Mouse (Mus musculus): Measurements from ENCODE around the gene Mrps36.
"Not testable (repeated sequence)": the region's sequence is repeated elsewhere in the genome, so short reads cannot be mapped to it uniquely, and the experiment has no call there.

Gene Mrps36

GRCm38 (mm10) chr13:100744036-100744744 is at the start of gene Mrps36:
Gene Mrps36, minus strand, starts transcription at chr13:100744659.
- in situ Hi-C loops (cut with MboI, MseI) = loop anchor here in 1 of 2 experiments (25.0 kb wide), 1 partner anchor 1343 kb away; no protein-coding TSS in a partner anchor

- in situ Hi-C loops (cut with MboI, MseI) = no loop called here
These were observed 44.6 kb upstream of the Mrps36 start for GRCm38 (mm10) chr13:100789083-100789482.

- in situ Hi-C loops (cut with MboI, MseI) = not testable (repeated sequence)
These were observed 43.6 kb upstream of the Mrps36 start for GRCm38 (mm10) chr13:100788057-100788456.

GRCm38 (mm10) chr13:100787316-100788010 is 43.0 kb upstream of the Mrps36 start:
- in situ Hi-C loops (cut with MboI, MseI) = no loop called here

- in situ Hi-C loops (cut with MboI, MseI) = no loop called here
These were observed 42.0 kb upstream of the Mrps36 start, which contains the start of gene Ccnb1 for GRCm38 (mm10) chr13:100786414-100786867. Gene Ccnb1, minus strand, starts transcription at chr13:100786570.

- in situ Hi-C loops (cut with MboI, MseI) = no loop called here
These were observed 41.5 kb upstream of the Mrps36 start for GRCm38 (mm10) chr13:100785806-100786413.

- in situ Hi-C loops (cut with MboI, MseI) = no loop called here
These were observed 33.0 kb upstream of the Mrps36 start for GRCm38 (mm10) chr13:100777491-100777890.

- in situ Hi-C loops (cut with MboI, MseI) = no loop called here
These were observed 32.3 kb upstream of the Mrps36 start for GRCm38 (mm10) chr13:100776710-100777109.

GRCm38 (mm10) chr13:100776056-100776419 is 31.6 kb upstream of the Mrps36 start:
- in situ Hi-C loops (cut with MboI, MseI) = no loop called here

- in situ Hi-C loops (cut with MboI, MseI) = no loop called here
These were observed 31.0 kb upstream of the Mrps36 start, which contains the start of gene Cenph for GRCm38 (mm10) chr13:100775252-100776055. Gene Cenph, minus strand, starts transcription at chr13:100775899.

GRCm38 (mm10) chr13:100774704-100775103 is 30.2 kb upstream of the Mrps36 start:
- in situ Hi-C loops (cut with MboI, MseI) = no loop called here

- in situ Hi-C loops (cut with MboI, MseI) = no loop called here
These were observed 10.9 kb upstream of the Mrps36 start for GRCm38 (mm10) chr13:100755329-100755728.

GRCm38 (mm10) chr13:100754186-100754585 is 9.7 kb upstream of the Mrps36 start:
- in situ Hi-C loops (cut with MboI, MseI) = no loop called here

GRCm38 (mm10) chr13:100753011-100753410 is 8.6 kb upstream of the Mrps36 start:
- in situ Hi-C loops (cut with MboI, MseI) = no loop called here

- in situ Hi-C loops (cut with MboI, MseI) = no loop called here
These were observed 8.1 kb upstream of the Mrps36 start for GRCm38 (mm10) chr13:100752529-100752928.

- in situ Hi-C loops (cut with MboI, MseI) = no loop called here
These were observed 6.9 kb upstream of the Mrps36 start for GRCm38 (mm10) chr13:100751402-100751801.

GRCm38 (mm10) chr13:100750799-100751198 is 6.3 kb upstream of the Mrps36 start:
- in situ Hi-C loops (cut with MboI, MseI) = no loop called here

- in situ Hi-C loops (cut with MboI, MseI) = loop anchor here in 1 of 2 experiments (25.0 kb wide), 1 partner anchor 1339 kb away; no protein-coding TSS in a partner anchor
These were observed 4.2 kb upstream of the Mrps36 start for GRCm38 (mm10) chr13:100748638-100749037.

- in situ Hi-C loops (cut with MboI, MseI) = loop anchor here in 1 of 2 experiments (25.0 kb wide), 1 partner anchor 1341 kb away; no protein-coding TSS in a partner anchor
These were observed 1.6 kb upstream of the Mrps36 start for GRCm38 (mm10) chr13:100746090-100746489.

- in situ Hi-C loops (cut with MboI, MseI) = loop anchor here in 1 of 2 experiments (25.0 kb wide), 1 partner anchor 1344 kb away; no protein-coding TSS in a partner anchor
These were observed 968 bp downstream of the Mrps36 start for GRCm38 (mm10) chr13:100743346-100744035.
